ENCODE assay signal across 10 mouse cellular contexts in the genomic region with DNA sequence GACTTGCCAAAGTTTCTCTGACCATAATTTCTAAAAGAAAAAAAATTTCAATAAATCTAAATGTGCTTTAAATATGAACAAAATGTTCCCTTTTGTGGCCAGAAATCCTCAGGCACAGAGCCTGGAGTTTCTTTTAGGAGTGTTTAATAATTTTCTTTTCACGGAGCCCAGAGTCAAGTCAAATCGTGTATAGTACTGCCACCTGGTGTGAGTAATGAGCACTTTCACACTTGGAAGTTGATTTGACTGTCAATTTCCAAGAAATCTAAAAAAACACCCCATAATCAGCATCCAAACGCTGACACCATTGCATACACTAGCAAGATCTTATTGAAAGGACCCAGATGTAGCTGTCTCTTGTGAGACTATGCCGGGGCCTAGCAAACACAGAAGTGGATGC. TPM values are rescaled to one million over a fixed set of nuclear protein-coding genes. Genes with fewer than 3 reads are reported as not detected.
A peak's percentile ranks its signal among the peaks of the same experiment; 100 is the strongest.
DNase-seq lines count a peak whose midpoint lies in the region; ATAC-seq and TF ChIP-seq lines count a peak whose summit lies in the region.
"Not testable (repeated sequence)": the region's sequence is repeated elsewhere in the genome, so short reads cannot be mapped to it uniquely, and the experiment has no call there.
"Had no signal": no experiment of that assay in that cellular context is flagged by ENCODE, and none has a peak within 500 bp of the region (broad histone marks: within the 10 kb centered on the region; RNA-seq: fewer than 3 reads in every experiment).

No protein-coding gene starts in this region.

- DNase-seq in ES-CJ7 (ENCODE audit: low read depth, low spot score), result peak; percentile 47
- DNase-seq in brain, embryonic 14.5 days (ENCODE audit: low read depth), result peak; percentile 68
- DNase-seq in forebrain, postnatal 0 days, result peak; percentile 73
- peak; percentile 66 for DNase-seq in hindbrain, embryonic 14.5 days (ENCODE audit: low spot score)
- peak; percentile 51 for DNase-seq in kidney, postnatal 14 days
- DNase-seq in naive thymus-derived CD4-positive, alpha-beta T cell, adult 2 months (ENCODE audit: low read depth), result peak; percentile 73
- peak; percentile 25 for DNase-seq in thymus, postnatal 25 days

- H3K27ac ChIP-seq in forebrain, postnatal 0 days (ENCODE audit: low read depth, low read length); hindbrain, embryonic 14.5 days: not testable (repeated sequence)
- H3K27ac ChIP-seq in lung, embryonic 16.5 days (ENCODE audit: low read length), result 0 out of 2 replicates have a peak overlapping the region, but pooled peaks have one; percentile 43

- H3K9ac ChIP-seq in forebrain, postnatal 0 days; hindbrain, embryonic 14.5 days; lung, embryonic 16.5 days (ENCODE audit: low read length): not testable (repeated sequence)

- ATAC-seq in forebrain, postnatal 0 days, result peak; percentile 89
- not testable (repeated sequence) for ATAC-seq in hindbrain, embryonic 14.5 days (ENCODE audit: low FRiP score)
- peak; percentile 72 for ATAC-seq in lung, embryonic 16.5 days (ENCODE audit: low read depth)

- not testable (repeated sequence) for H3K36me3 ChIP-seq in forebrain, postnatal 0 days (ENCODE audit: insufficient read depth); hindbrain, embryonic 14.5 days (replicated peaks; ENCODE audit: control insufficient read depth, insufficient read depth); lung, embryonic 16.5 days (ENCODE audit: control insufficient read depth, insufficient read depth, low read length)

- not testable (repeated sequence) for TF ChIP-seq POLR2A in brain, embryonic 14.5 days (IDR thresholded peaks at IDR 0.05; ENCODE audit: borderline replicate concordance, extremely low read depth, insufficient read depth, insufficient read length, poor library complexity, severe bottlenecking)

- not testable (repeated sequence) for H3K9me3 ChIP-seq in forebrain, postnatal 0 days (ENCODE audit: low read length); hindbrain, embryonic 14.5 days (ENCODE audit: control insufficient read depth, low read length); lung, embryonic 16.5 days (ENCODE audit: control insufficient read depth, low read length)

- TF ChIP-seq CTCF in brain, embryonic 14.5 days (IDR thresholded peaks at IDR 0.05; ENCODE audit: borderline replicate concordance, extremely low read depth, insufficient read depth, insufficient read length), result peak; percentile 39; the same call in 1 of the 2 replicates
- TF ChIP-seq CTCF in forebrain, postnatal 0 days (IDR thresholded peaks at IDR 0.05; ENCODE audit: low read depth), result peak; percentile 65

- not testable (repeated sequence) for H3K4me1 ChIP-seq in forebrain, postnatal 0 days (ENCODE audit: insufficient read depth); hindbrain, embryonic 14.5 days (replicated peaks; ENCODE audit: control insufficient read depth, insufficient read depth, low read length); lung, embryonic 16.5 days (replicated peaks; ENCODE audit: control insufficient read depth, insufficient read depth, low read length)

- H3K4me3 ChIP-seq in forebrain, postnatal 0 days (ENCODE audit: low read depth, low read length); hindbrain, embryonic 14.5 days (replicated peaks; ENCODE audit: low read length); lung, embryonic 16.5 days (ENCODE audit: low read length): not testable (repeated sequence)

- not testable (repeated sequence) for H3K27me3 ChIP-seq in forebrain, postnatal 0 days (ENCODE audit: insufficient read depth, low read length); hindbrain, embryonic 14.5 days (ENCODE audit: control insufficient read depth, insufficient read depth, low read length); lung, embryonic 16.5 days (ENCODE audit: control insufficient read depth, insufficient read depth, low read depth, low read length)

- 32% methylated on average over 4 of the region's 4 CpGs for WGBS in forebrain, postnatal 0 days
- WGBS in hindbrain, embryonic 14.5 days, result 52% methylated on average over 4 of the region's 4 CpGs
- 22% methylated on average over 4 of the region's 4 CpGs for WGBS in lung, embryonic 16.5 days

- H3K4me2 ChIP-seq in forebrain, postnatal 0 days (ENCODE audit: low read depth); hindbrain, embryonic 14.5 days (replicated peaks); lung, embryonic 16.5 days (ENCODE audit: low read depth, low read length): not testable (repeated sequence)

RNA-seq across cellular contexts. Expression of a gene that starts 27.2 kb away (rescaled TPM):
- polyA plus RNA-seq in brain, embryonic 14.5 days (2012; rRNA removed), result 17.3 and 23.0 TPM in 2 replicates
- 14.9 and 23.0 TPM in 2 replicates for total RNA-seq in forebrain, postnatal 0 days (2014; rRNA removed)
- polyA plus RNA-seq in forebrain, postnatal 0 days (2015; fragmentation: Nextera tagmentation; extraction: Ambion mirVana), result 29.3 and 37.5 TPM in 2 replicates
- polyA plus RNA-seq in hindbrain, embryonic 14.5 days (2014; fragmentation: Nextera tagmentation; extraction: Ambion mirVana), result 14.7 and 17.9 TPM in 2 replicates
- 85.2 and 98.2 TPM in 2 replicates for polyA plus RNA-seq in lung, embryonic 16.5 days (2015; fragmentation: Nextera tagmentation; extraction: Ambion mirVana)

RNA-seq across cellular contexts. Expression of a gene that starts 45.2 kb away (rescaled TPM):
- polyA plus RNA-seq in brain, embryonic 14.5 days (2012; rRNA removed), result 0.14 TPM in 1 of 2 replicates, not detected in the other
- total RNA-seq in forebrain, postnatal 0 days (2014; rRNA removed), result 0.05 and 0.31 TPM in 2 replicates
- polyA plus RNA-seq in forebrain, postnatal 0 days (2015; fragmentation: Nextera tagmentation; extraction: Ambion mirVana), result 0.34 TPM in 1 of 2 replicates, not detected in the other
- 0.03 and 0.48 TPM in 2 replicates for polyA plus RNA-seq in hindbrain, embryonic 14.5 days (2014; fragmentation: Nextera tagmentation; extraction: Ambion mirVana)
- polyA plus RNA-seq in lung, embryonic 16.5 days (2015; fragmentation: Nextera tagmentation; extraction: Ambion mirVana), result 0.20 TPM in 1 of 2 replicates, not detected in the other
- total RNA-seq: gastrocnemius, adult 8-10 months had no signal
- polyA plus RNA-seq: neural tube, embryonic 12.5 days had no signal

RNA-seq across cellular contexts. Expression of a gene that starts 46.9 kb away (rescaled TPM):
- polyA plus RNA-seq in brain, embryonic 14.5 days (2012; rRNA removed), result 0.08 and 0.21 TPM in 2 replicates
- total RNA-seq in forebrain, postnatal 0 days (2014; rRNA removed), result 0.19 and 0.77 TPM in 2 replicates
- polyA plus RNA-seq in forebrain, postnatal 0 days (2015; fragmentation: Nextera tagmentation; extraction: Ambion mirVana), result 0.79 and 0.92 TPM in 2 replicates
- polyA plus RNA-seq in hindbrain, embryonic 14.5 days (2014; fragmentation: Nextera tagmentation; extraction: Ambion mirVana), result not detected in 2 replicates
- polyA plus RNA-seq in lung, embryonic 16.5 days (2015; fragmentation: Nextera tagmentation; extraction: Ambion mirVana), result 0.35 and 0.97 TPM in 2 replicates
- total RNA-seq: gastrocnemius, adult 8-10 months had no signal
- polyA plus RNA-seq: neural tube, embryonic 12.5 days had no signal
